Mouse (Mus musculus) MEL (cell line): ENCODE results near the gene Mfsd9.

Source experiments
- CHD1 ChIP-seq: IDR thresholded peaks from 2 replicates; pipeline ENCODE4 v1.6.1; 2012; ENCODE audit warnings: low read depth, mild to moderate bottlenecking, inconsistent platforms, low read length, improper control_type of control experiment
- CHD2 ChIP-seq: IDR thresholded peaks from 2 replicates; pipeline ENCODE4 v1.6.1; 2011; ENCODE audit warnings: low read length, improper control_type of control experiment
- CTCF ChIP-seq, 3 experiments: IDR thresholded peaks in 2 of 3; conservative IDR thresholded peaks in 1 of 3; 2 replicates each; pipeline ENCODE4 v1.5.1; 2011 to 2012; ENCODE audit warnings: low read length in 3 of 3, low read depth in 2 of 3, mild to moderate bottlenecking in 2 of 3, improper control_type of control experiment in 1 of 3, inconsistent platforms in 1 of 3, mixed read lengths in 1 of 3, moderate library complexity in 1 of 3; ENCODE audit not compliant: control insufficient read depth in 1 of 3, insufficient read depth in 1 of 3, poor library complexity in 1 of 3, severe bottlenecking in 1 of 3
- TCF12 ChIP-seq: IDR thresholded peaks from 2 replicates; pipeline ENCODE4 v1.6.1; 2014; ENCODE audit warnings: low read depth, mild to moderate bottlenecking, inconsistent platforms, low read length, improper control_type of control experiment, moderate library complexity
- USF2 ChIP-seq, 2 experiments: IDR thresholded peaks; 2 replicates each; pipeline ENCODE4 v1.6.1; 2011 to 2012; ENCODE audit warnings: improper control_type of control experiment in 2 of 2, low read length in 2 of 2, borderline replicate concordance in 1 of 2, inconsistent platforms in 1 of 2, low read depth in 1 of 2, mild to moderate bottlenecking in 1 of 2; ENCODE audit not compliant: insufficient read depth in 1 of 2

- TF ChIP-seq CHD1: no peak
- TF ChIP-seq CHD2: no peak
- no peak for TF ChIP-seq TCF12
- no peak for TF ChIP-seq CTCF (IDR thresholded peaks at IDR 0.05 in 2 of 3, conservative IDR thresholded peaks at IDR 0.05 in 1 of 3; ENCODE audit: control insufficient read depth in 1 of 3, insufficient read depth in 1 of 3, low read depth in 2 of 3, low read length in 3 of 3, poor library complexity in 1 of 3, severe bottlenecking in 1 of 3)
- TF ChIP-seq USF2 (IDR thresholded peaks at IDR 0.05; ENCODE audit: borderline replicate concordance in 1 of 2, insufficient read depth in 1 of 2, low read depth in 1 of 2, low read length in 2 of 2): no peak
These were observed 52.8 kb downstream of the Mfsd9 start for GRCm38 (mm10) chr1:40737671-40738070.
